Mouse (Mus musculus): ENCODE measurements at regions not wholly inside any gene's neighbourhood (a gene's known extent, or its start where the extent isn't known, plus 50 kb on each side); places are given as distances from the start of the nearest gene placed in this dataset.

GRCm38 (mm10) chr5:118355691-118356337, 110.8 kb downstream of the 2410131K14Rik start:
- no peaks in the 10 kb centered on the region for H3K36me3 ChIP-seq
- no peak overlapping the region for H3K9ac ChIP-seq
- no peaks in the 10 kb centered on the region for H3K27me3 ChIP-seq (replicated peaks)
- ATAC-seq = no peak
- H3K4me3 ChIP-seq (replicated peaks) = no peak overlapping the region
- 61% methylated on average over 11 of the region's 11 CpGs for WGBS
- no peak overlapping the region for H3K4me2 ChIP-seq (replicated peaks)
- H3K4me1 ChIP-seq (replicated peaks) = peaks cover 13% of the 10 kb centered on the region; the same call in 1 of the 2 replicates
- H3K9me3 ChIP-seq = no peaks in the 10 kb centered on the region
- no peak overlapping the region for H3K27ac ChIP-seq

- 0 out of 2 replicates have a peak, but pooled peaks cover 3% of the 10 kb centered on the region for H3K4me1 ChIP-seq (replicated peaks)
- H3K27ac ChIP-seq = no peak overlapping the region
- H3K9me3 ChIP-seq = no peaks in the 10 kb centered on the region
- no peaks in the 10 kb centered on the region for H3K27me3 ChIP-seq (replicated peaks)
- no peaks in the 10 kb centered on the region for H3K36me3 ChIP-seq
- H3K9ac ChIP-seq = no peak overlapping the region
- WGBS = 61% methylated on average over 13 of the region's 13 CpGs
- H3K4me3 ChIP-seq (replicated peaks) = no peak overlapping the region
- H3K4me2 ChIP-seq (replicated peaks) = no peak overlapping the region
- ATAC-seq = no peak
These were observed 114.8 kb downstream of the 2410131K14Rik start for GRCm38 (mm10) chr5:118359646-118360373.

GRCm38 (mm10) chr5:118360374-118361064, 115.5 kb downstream of the 2410131K14Rik start:
- H3K4me1 ChIP-seq (replicated peaks) = 0 out of 2 replicates have a peak, but pooled peaks cover 3% of the 10 kb centered on the region
- 75% methylated on average over 16 of the region's 16 CpGs for WGBS
- H3K9ac ChIP-seq = no peak overlapping the region

GRCm38 (mm10) chr5:118361133-118361852, 116.3 kb downstream of the 2410131K14Rik start:
- Histone ChIP-seq H3K36me3 (no peaks in the 10 kb centered on the region), H3K4me1 (replicated peaks) (no peaks in the 10 kb centered on the region), H3K27me3 (replicated peaks) (no peaks in the 10 kb centered on the region), H3K9me3 (no peaks in the 10 kb centered on the region), H3K27ac (no peak overlapping the region), H3K4me2 (replicated peaks) (no peak overlapping the region), H3K4me3 (replicated peaks) (no peak overlapping the region), H3K9ac (no peak overlapping the region)
- WGBS = 73% methylated on average over 13 of the region's 13 CpGs
- ATAC-seq = no peak

More at GRCm38 (mm10) chr5:118360374-118361064, 115.5 kb downstream of the 2410131K14Rik start:
- Histone ChIP-seq H3K27ac (no peak overlapping the region), H3K27me3 (replicated peaks) (no peaks in the 10 kb centered on the region), H3K9me3 (no peaks in the 10 kb centered on the region), H3K4me2 (replicated peaks) (no peak overlapping the region), H3K36me3 (no peaks in the 10 kb centered on the region), H3K4me3 (replicated peaks) (no peak overlapping the region)
- no peak for ATAC-seq

- 75% methylated on average over 8 of the region's 8 CpGs for WGBS
- Histone ChIP-seq H3K36me3 (no peaks in the 10 kb centered on the region), H3K27me3 (replicated peaks) (no peaks in the 10 kb centered on the region), H3K27ac (no peak overlapping the region), H3K4me3 (replicated peaks) (no peak overlapping the region), H3K4me1 (replicated peaks) (no peaks in the 10 kb centered on the region), H3K4me2 (replicated peaks) (no peak overlapping the region), H3K9ac (no peak overlapping the region), H3K9me3 (no peaks in the 10 kb centered on the region)
- ATAC-seq = no peak
These were observed 116.9 kb downstream of the 2410131K14Rik start for GRCm38 (mm10) chr5:118361853-118362406.

GRCm38 (mm10) chr5:118362738-118363137, 117.7 kb downstream of the 2410131K14Rik start:
- WGBS = 51% methylated on average over 4 of the region's 4 CpGs
- Histone ChIP-seq H3K4me1 (replicated peaks) (no peaks in the 10 kb centered on the region), H3K36me3 (no peaks in the 10 kb centered on the region), H3K9me3 (no peaks in the 10 kb centered on the region), H3K9ac (no peak overlapping the region), H3K4me2 (replicated peaks) (no peak overlapping the region), H3K27me3 (replicated peaks) (no peaks in the 10 kb centered on the region), H3K4me3 (replicated peaks) (no peak overlapping the region), H3K27ac (no peak overlapping the region)
- ATAC-seq = no peak

GRCm38 (mm10) chr5:118363154-118363553, 118.1 kb downstream of the 2410131K14Rik start:
- ATAC-seq = no peak
- Histone ChIP-seq H3K4me1 (replicated peaks) (no peaks in the 10 kb centered on the region), H3K36me3 (no peaks in the 10 kb centered on the region), H3K27me3 (replicated peaks) (no peaks in the 10 kb centered on the region), H3K9me3 (no peaks in the 10 kb centered on the region), H3K4me3 (replicated peaks) (no peak overlapping the region), H3K4me2 (replicated peaks) (no peak overlapping the region), H3K27ac (no peak overlapping the region), H3K9ac (no peak overlapping the region)
- 54% methylated on average over 6 of the region's 6 CpGs for WGBS

GRCm38 (mm10) chr5:118364646-118365045, 119.6 kb downstream of the 2410131K14Rik start:
- no peak overlapping the region for H3K4me3 ChIP-seq (replicated peaks)
- WGBS = 87% methylated on average over 4 of the region's 4 CpGs
- H3K27me3 ChIP-seq (replicated peaks) = no peaks in the 10 kb centered on the region

GRCm38 (mm10) chr5:118365196-118365595, 120.2 kb downstream of the 2410131K14Rik start:
- Histone ChIP-seq H3K9ac (no peak overlapping the region), H3K27me3 (replicated peaks) (no peaks in the 10 kb centered on the region), H3K4me2 (replicated peaks) (no peak overlapping the region), H3K27ac (no peak overlapping the region), H3K4me1 (replicated peaks) (no peaks in the 10 kb centered on the region), H3K9me3 (no peaks in the 10 kb centered on the region), H3K4me3 (replicated peaks) (no peak overlapping the region), H3K36me3 (no peaks in the 10 kb centered on the region)
- no peak for ATAC-seq
- 74% methylated on average over 7 of the region's 7 CpGs for WGBS

More at GRCm38 (mm10) chr5:118364646-118365045, 119.6 kb downstream of the 2410131K14Rik start:
- ATAC-seq = no peak
- Histone ChIP-seq H3K9ac (no peak overlapping the region), H3K4me1 (replicated peaks) (no peaks in the 10 kb centered on the region), H3K27ac (no peak overlapping the region), H3K9me3 (no peaks in the 10 kb centered on the region), H3K36me3 (no peaks in the 10 kb centered on the region), H3K4me2 (replicated peaks) (no peak overlapping the region)

GRCm38 (mm10) chr5:118365651-118366050, 120.6 kb downstream of the 2410131K14Rik start:
- H3K9me3 ChIP-seq = no peaks in the 10 kb centered on the region
- H3K27me3 ChIP-seq (replicated peaks) = no peaks in the 10 kb centered on the region
- H3K9ac ChIP-seq = no peak overlapping the region
- no peak overlapping the region for H3K4me2 ChIP-seq (replicated peaks)
- H3K27ac ChIP-seq = no peak overlapping the region
- H3K4me1 ChIP-seq (replicated peaks) = no peaks in the 10 kb centered on the region
- no peaks in the 10 kb centered on the region for H3K36me3 ChIP-seq
- whole genome bisulfite sequencing = 30% methylated on average over 5 of the region's 5 CpGs
- ATAC-seq = no peak
- H3K4me3 ChIP-seq (replicated peaks) = no peak overlapping the region

GRCm38 (mm10) chr5:118367047-118367446, 122.0 kb downstream of the 2410131K14Rik start:
- Histone ChIP-seq H3K9me3 (no peaks in the 10 kb centered on the region), H3K27me3 (replicated peaks) (no peaks in the 10 kb centered on the region), H3K4me3 (replicated peaks) (no peak overlapping the region), H3K36me3 (no peaks in the 10 kb centered on the region), H3K4me2 (replicated peaks) (no peak overlapping the region), H3K27ac (no peak overlapping the region), H3K9ac (no peak overlapping the region), H3K4me1 (replicated peaks) (no peaks in the 10 kb centered on the region)
- ATAC-seq = no peak
- WGBS = 78% methylated on average over 11 of the region's 11 CpGs

GRCm38 (mm10) chr5:118373581-118373981, 128.6 kb downstream of the 2410131K14Rik start:
- Histone ChIP-seq H3K4me3 (replicated peaks) (no peak overlapping the region), H3K36me3 (no peaks in the 10 kb centered on the region), H3K9ac (no peak overlapping the region), H3K4me2 (replicated peaks) (peak overlapping the region; percentile 12), H3K27ac (no peak overlapping the region), H3K27me3 (replicated peaks) (no peaks in the 10 kb centered on the region), H3K9me3 (no peaks in the 10 kb centered on the region), H3K4me1 (replicated peaks) (peaks cover 21% of the 10 kb centered on the region)
- ATAC-seq = no peak; the same call in 1 of the 2 replicates
- 12% methylated on average over 13 of the region's 13 CpGs for WGBS

Measured in intestine, embryonic 15.5 days (tissue).